Mouse (Mus musculus): ENCODE results near the gene Defb10.
"Not testable (repeated sequence)": the region's sequence is repeated elsewhere in the genome, so short reads cannot be mapped to it uniquely, and the experiment has no call there.

The Defb10 gene

DNA sequence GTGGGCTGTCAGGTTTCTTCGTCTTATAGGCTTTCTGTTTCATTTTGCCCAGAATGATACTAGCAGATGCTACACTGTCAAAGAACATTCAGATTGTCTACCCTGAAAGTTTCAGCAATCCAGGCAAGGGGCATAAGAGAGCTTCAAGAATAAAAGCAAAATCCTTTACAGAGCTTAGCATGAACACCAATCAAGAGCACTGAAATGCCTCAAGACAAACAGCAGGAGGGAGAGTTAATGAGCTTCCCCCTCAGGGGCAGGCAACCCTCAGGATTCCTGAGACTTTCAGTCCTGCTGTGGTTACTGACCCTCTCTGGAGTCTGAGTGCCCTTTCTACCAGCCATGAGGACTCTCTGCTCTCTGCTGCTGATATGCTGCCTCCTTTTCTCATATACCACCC is at the start of gene Defb10:
TSS of gene Defb10 (plus strand) at position 316 of the 400 bp plus-strand sequence.
- not testable (repeated sequence) for DNase-seq (ENCODE audit: low read depth, low spot score)

DNA sequence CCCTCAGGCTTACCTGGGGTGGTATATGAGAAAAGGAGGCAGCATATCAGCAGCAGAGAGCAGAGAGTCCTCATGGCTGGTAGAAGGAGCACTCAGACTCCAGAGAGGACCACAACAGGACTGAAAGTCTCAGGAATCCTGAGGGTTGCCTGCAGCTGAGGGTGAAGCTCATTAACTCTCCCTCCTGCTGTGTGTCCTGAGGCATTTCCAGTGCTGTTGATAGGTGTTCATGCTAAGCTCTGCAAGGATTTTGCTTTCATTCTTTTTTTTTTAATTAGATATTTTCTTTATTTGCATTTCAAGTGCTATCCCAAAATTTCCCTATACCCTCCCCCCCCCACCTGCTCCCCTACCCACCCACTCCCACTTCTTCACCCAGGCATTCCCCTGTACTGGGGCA is 26.6 kb downstream of the Defb10 start, which contains the start of gene Defb9:
TSS of gene Defb9 (minus strand) at position 101 of the 400 bp plus-strand sequence.
- DNase-seq (ENCODE audit: low read depth, low spot score): not testable (repeated sequence)

DNA sequence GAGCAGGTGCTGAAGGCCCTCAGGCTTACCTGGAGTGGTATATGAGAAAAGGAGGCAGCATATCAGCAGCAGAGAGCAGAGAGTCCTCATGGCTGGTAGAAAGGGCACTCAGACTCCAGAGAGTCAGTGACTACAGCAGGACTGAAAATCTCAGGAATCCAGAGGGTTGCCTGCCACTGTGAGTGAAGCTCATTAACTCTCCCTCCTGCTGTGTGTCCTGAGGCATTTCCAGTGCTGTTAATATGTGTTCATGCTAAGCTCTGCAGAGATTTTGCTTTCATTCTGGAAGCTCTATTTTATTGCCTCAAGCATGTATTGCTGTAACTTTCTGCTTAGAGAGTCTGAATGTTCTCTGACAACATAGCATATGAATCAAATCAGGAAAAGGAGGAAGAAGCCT is 47.6 kb downstream of the Defb10 start, which contains the start of gene Defb11:
TSS of gene Defb11 (minus strand) at position 123 of the 400 bp plus-strand sequence.
- DNase-seq (ENCODE audit: low read depth, low spot score): not testable (repeated sequence)
